Mouse (Mus musculus) kidney, postnatal 0 days (tissue): Measurements from ENCODE around the gene Pomgnt1. TPM values are rescaled to one million over a fixed set of nuclear protein-coding genes. Genes with fewer than 3 reads are reported as not detected.

ENCODE experiments used
- ATAC-seq: fragments of 200-750 bp; cut with Nextera tagmentation; replicated peaks from 2 replicates; pipeline ENCODE4 v1.8.0; 2017; ENCODE audit warnings: low read depth, moderate number of reproducible peaks, moderate TSS enrichment, moderate library complexity; ENCODE audit not compliant: low FRiP score
- DNase-seq: peaks from one replicate; pipeline ENCODE4 v3.0.0-alpha.2; 2016; ENCODE audit warnings: low spot score
- H3K27ac ChIP-seq: fragments of 300-500 bp; sonication (generic); 2 replicates; pipeline ENCODE4 v1.5.1; 2014; ENCODE audit warnings: mild to moderate bottlenecking
- H3K27me3 ChIP-seq: fragments of 300-500 bp; sonication (generic); 2 replicates; pipeline ENCODE4 v1.6.1; 2014; ENCODE audit warnings: low read length, mixed read lengths; ENCODE audit not compliant: insufficient read depth
- H3K36me3 ChIP-seq: fragments of 300-500 bp; sonication (generic); 2 replicates; pipeline ENCODE4 v1.6.1; 2014; ENCODE audit warnings: low read length, mixed read lengths; ENCODE audit not compliant: insufficient read depth
- H3K4me1 ChIP-seq: fragments of 300-500 bp; sonication (generic); replicated peaks from 2 replicates; pipeline ENCODE4 v1.6.1; 2014; ENCODE audit warnings: antibody characterized with exemption, low read length, mixed read lengths; ENCODE audit not compliant: insufficient read depth
- H3K4me2 ChIP-seq: fragments of 300-500 bp; sonication (generic); 2 replicates; pipeline ENCODE4 v1.6.1; 2014; ENCODE audit warnings: mild to moderate bottlenecking, low read length, moderate library complexity, mixed read lengths
- H3K4me3 ChIP-seq: fragments of 300-500 bp; sonication (generic); replicated peaks from 2 replicates; pipeline ENCODE4 v1.5.1; 2014; ENCODE audit warnings: low read depth, low read length
- H3K9ac ChIP-seq: fragments of 300-500 bp; sonication (generic); 2 replicates; pipeline ENCODE4 v1.6.1; 2014; ENCODE audit warnings: low read depth, low read length
- H3K9me3 ChIP-seq: fragments of 300-500 bp; sonication (generic); replicated peaks from 2 replicates; pipeline ENCODE4 v1.6.1; 2016; ENCODE audit warnings: low read length, inconsistent platforms, mixed read lengths
- CTCF ChIP-seq: IDR thresholded peaks from 2 replicates; pipeline ENCODE4 v1.5.1; 2016; ENCODE audit warnings: antibody characterized with exemption, low read depth, mild to moderate bottlenecking, moderate library complexity
- WGBS: fragments of 180-500 bp; shearing (Covaris S2); extraction: QIAGEN DNeasy Blood & Tissue Kit; methylation state at CpG from one replicate; pipeline ENCODE4 v1.1.7; 2014; 5-methylcytosine and 5-hydroxymethylcytosine counted together
- polyA plus RNA-seq: library from polyadenylated mRNA; unstranded; fragments of >200 nt; fragmentation: Nextera tagmentation; extraction: Ambion mirVana; gene quantifications from 2 replicates; pipeline ENCODE4 v1.2.1, GENCODE M21; 2015

Pomgnt1 gene
- polyA plus RNA-seq, 1 experiment from 2014 or later, result 52.2 TPM

DNA sequence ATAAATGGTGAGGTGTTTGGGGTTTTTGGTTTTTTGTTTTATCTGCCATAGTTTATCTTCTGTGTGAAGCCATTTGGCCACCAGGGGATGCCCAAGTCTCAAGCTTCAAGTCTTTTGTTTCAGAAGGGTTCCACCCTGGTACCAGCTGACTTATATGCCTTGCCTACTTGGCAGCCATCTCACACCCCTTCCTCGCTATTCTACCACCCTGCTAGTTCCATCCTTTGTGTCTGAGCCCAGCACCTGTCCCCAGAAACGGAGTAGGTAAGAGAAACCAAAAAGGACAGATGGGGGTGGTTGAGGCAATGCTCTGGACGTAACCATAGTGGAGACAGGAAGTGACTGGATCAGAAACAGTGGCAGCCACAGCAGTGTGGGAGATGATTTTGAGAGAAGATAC is 36.3 kb downstream of the Pomgnt1 start:
- no peak overlapping the region for H3K9ac ChIP-seq
- H3K4me3 ChIP-seq, result no peak overlapping the region
- H3K36me3 ChIP-seq, result peaks cover 46% of the 10 kb centered on the region
- peaks cover 6% of the 10 kb centered on the region; the same call in 1 of the 2 replicates for H3K4me1 ChIP-seq
- H3K27ac ChIP-seq, result 0 out of 2 replicates have a peak overlapping the region, but pooled peaks have one; percentile 6
- H3K4me2 ChIP-seq, result no peak overlapping the region
- peak; percentile 71 for DNase-seq
- peak; percentile 73 for TF ChIP-seq CTCF
- no peak for ATAC-seq
- WGBS, result 72% methylated on average over 3 of the region's 3 CpGs
- H3K9me3 ChIP-seq, result no peaks in the 10 kb centered on the region
- H3K27me3 ChIP-seq, result no peaks in the 10 kb centered on the region

DNA sequence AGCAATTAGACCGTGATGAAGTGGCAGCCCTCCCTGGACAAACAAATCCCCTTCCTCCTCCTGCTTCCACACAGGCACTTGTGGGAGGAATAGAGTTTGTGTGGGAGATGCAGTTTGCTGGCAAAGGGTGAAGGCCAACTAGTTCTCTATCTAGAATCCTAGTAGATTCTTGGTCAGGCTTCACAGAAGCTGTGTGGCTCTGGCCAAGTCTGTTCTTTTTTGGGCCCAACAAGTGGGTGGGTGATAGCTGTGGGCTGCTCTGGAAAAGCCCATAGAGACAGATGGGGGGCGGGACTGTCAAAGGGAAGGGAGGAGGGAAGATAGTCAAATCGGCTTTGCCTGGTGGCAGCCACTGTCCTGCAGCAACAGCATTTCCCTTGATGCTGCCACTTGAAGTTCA is 37.1 kb downstream of the Pomgnt1 start:
- H3K9ac ChIP-seq, result no peak overlapping the region
- H3K27me3 ChIP-seq, result no peaks in the 10 kb centered on the region
- no peak overlapping the region for H3K4me2 ChIP-seq
- H3K27ac ChIP-seq, result peak overlapping the region; percentile 19; the same call in 1 of the 2 replicates
- ATAC-seq (no peak), DNase-seq (peak; percentile 59)
- H3K4me1 ChIP-seq, result peaks cover 9% of the 10 kb centered on the region; the same call in 1 of the 2 replicates
- WGBS, result 45% methylated on average over 3 of the region's 3 CpGs
- no peak for TF ChIP-seq CTCF
- H3K4me3 ChIP-seq, result no peak overlapping the region
- peaks cover 37% of the 10 kb centered on the region for H3K36me3 ChIP-seq
- H3K9me3 ChIP-seq, result no peaks in the 10 kb centered on the region

DNA sequence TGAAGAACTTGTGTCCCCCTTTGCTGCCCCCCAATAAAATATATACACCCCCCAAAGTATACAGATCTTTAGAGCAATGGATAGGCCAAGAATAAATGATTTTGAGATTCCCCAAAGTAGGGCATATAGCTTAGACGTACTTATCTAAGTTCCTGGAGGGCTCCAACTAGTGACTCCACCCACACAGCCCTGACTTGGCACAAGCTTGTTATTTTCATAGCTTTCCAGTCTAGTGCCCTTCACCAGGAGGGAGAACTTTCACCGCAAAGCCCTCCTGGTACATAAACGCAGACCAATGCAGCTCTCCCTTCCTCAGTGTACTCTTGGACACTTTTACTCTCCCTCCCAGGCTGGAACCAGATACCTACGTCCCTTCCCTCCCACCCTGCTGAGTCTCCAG is 38.5 kb downstream of the Pomgnt1 start:
- H3K9me3 ChIP-seq, result no peaks in the 10 kb centered on the region
- peaks cover 24% of the 10 kb centered on the region for H3K36me3 ChIP-seq
- WGBS, result 35% methylated on average over 4 of the region's 4 CpGs
- no peak overlapping the region for H3K9ac ChIP-seq
- H3K27ac ChIP-seq, result peak overlapping the region; percentile 36; the same call in 1 of the 2 replicates
- H3K27me3 ChIP-seq, result no peaks in the 10 kb centered on the region
- no peak overlapping the region for H3K4me2 ChIP-seq
- TF ChIP-seq CTCF, result no peak
- ATAC-seq (no peak), DNase-seq (peak; percentile 33)
- peaks cover 9% of the 10 kb centered on the region; the same call in 1 of the 2 replicates for H3K4me1 ChIP-seq
- no peak overlapping the region for H3K4me3 ChIP-seq

DNA sequence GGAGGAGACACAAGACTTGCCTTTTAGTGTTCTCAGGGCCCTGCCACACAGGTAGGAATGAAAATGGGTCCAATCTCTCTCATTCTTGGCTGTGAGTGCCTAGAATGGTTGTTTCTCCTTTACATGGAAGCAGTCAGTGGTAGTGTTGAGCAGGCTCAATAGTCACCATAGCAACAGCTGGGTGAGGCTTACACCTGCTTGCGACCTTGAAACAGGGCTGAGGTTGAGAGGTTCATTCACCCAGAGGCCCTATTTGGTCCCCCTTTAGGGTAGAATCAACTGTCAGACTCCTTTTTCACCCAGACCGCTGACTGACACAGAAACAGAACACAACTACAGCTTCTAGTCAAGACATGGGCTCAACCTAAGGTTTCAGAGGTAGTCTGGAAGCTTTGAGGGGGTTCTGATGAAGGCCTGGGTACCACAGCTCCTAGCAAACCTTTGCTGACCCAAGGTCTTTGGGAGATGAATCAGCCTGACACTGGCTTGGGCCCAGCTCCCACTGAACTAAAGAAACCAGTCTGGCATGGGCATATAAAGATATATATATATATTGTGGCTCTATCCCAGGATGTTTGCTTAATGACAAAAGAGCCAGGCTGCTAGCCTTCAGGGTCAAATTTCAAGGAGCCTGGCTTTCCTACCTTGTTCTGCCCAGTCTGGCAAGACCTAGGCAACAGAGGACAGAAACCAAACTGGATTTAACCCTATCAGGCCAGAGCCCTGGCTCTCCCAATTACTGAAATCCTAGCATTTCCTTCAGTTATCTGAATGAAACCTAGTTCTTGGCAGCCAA is 41.3 kb downstream of the Pomgnt1 start:
- H3K4me1 ChIP-seq, result peaks cover 9% of the 10 kb centered on the region; the same call in 1 of the 2 replicates
- H3K27me3 ChIP-seq, result no peaks in the 10 kb centered on the region
- H3K9me3 ChIP-seq, result no peaks in the 10 kb centered on the region
- TF ChIP-seq CTCF, result no peak
- 71% methylated on average over 2 of the region's 2 CpGs for WGBS
- no peak for ATAC-seq
- no peaks in the 10 kb centered on the region for H3K36me3 ChIP-seq
- DNase-seq, result no peak
- peak overlapping the region; percentile 51; the same call in 1 of the 2 replicates for H3K27ac ChIP-seq
- no peak overlapping the region for H3K4me2 ChIP-seq
- no peak overlapping the region for H3K4me3 ChIP-seq
- no peak overlapping the region for H3K9ac ChIP-seq

DNA sequence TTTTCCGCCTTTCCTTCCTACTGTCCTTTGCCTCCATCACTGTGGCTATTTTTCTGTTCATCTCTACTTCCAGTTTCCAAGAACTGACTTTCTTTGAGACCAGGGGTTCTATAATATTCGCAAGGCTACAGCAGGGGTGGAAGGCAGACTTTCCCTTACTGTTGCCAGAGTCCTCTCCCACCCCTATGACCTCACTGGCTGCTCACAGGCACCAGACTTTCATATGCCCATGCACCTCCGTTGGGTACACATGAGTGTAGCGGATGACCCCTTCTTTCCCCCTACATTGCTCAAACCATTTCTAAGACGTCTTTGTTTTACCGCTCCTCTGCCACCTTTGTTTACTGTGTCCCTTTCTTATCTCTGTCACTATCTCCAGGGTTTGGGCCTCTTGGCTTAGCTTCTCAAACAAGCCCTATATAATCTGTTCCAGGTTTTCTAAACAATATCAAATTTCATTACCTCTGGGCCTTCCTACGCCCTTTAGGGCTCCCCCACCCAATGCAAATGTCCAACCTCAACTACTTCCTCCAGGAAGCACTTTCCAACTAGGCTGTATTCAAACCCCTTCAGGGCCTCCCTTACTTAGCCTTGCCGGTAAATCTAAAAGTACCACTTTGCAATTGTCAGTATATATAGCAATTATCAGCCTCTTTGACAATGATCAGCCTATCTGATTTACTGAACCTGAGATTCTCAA is 42.2 kb downstream of the Pomgnt1 start:
- no peak for ATAC-seq

DNA sequence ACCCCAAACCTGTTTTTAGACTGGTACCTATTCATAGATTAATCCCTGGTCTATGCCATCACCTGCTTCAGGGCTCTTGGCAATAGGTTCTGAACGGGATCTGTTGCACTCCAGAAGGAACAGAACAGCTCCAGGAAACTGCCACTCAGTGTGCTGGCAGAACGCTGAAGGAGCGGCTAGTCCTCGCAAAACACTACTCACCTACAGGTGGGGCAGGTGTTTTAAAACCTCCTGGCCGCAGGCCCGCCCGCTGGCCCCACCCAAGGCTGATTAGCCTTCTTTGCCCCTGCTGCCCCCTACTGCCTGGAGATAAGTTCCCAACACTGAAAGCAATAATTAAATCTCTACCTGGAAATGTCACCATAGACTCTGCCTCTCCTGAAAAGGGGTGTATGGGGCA is 43.8 kb downstream of the Pomgnt1 start, which contains the start of gene Tspan1:
Tspan1 (minus strand) TSS at position 198 of the 400 bp plus-strand sequence.
- Histone ChIP-seq H3K9me3 (no peaks in the 10 kb centered on the region), H3K9ac (no peak within 1 kb of the TSS), H3K4me3 (no peak within 1 kb of the TSS), H3K36me3 (no peaks in the 10 kb centered on the region), H3K27ac (no peak within 1 kb of the TSS), H3K4me1 (peaks cover 9% of the 10 kb centered on the region; the same call in 1 of the 2 replicates), H3K27me3 (no peaks in the 10 kb centered on the region), H3K4me2 (no peak within 1 kb of the TSS)
- 25% methylated on average over 7 of the region's 7 CpGs for WGBS
- no peak for DNase-seq
- no peak for ATAC-seq
- peak; percentile 60 for TF ChIP-seq CTCF

More for the DNA sequence above, 42.2 kb downstream of the Pomgnt1 start:
- H3K27ac ChIP-seq, result peak overlapping the region; percentile 51; the same call in 1 of the 2 replicates
- H3K4me1 ChIP-seq, result peaks cover 9% of the 10 kb centered on the region; the same call in 1 of the 2 replicates
- no peaks in the 10 kb centered on the region for H3K9me3 ChIP-seq
- no peak for DNase-seq
- no peak overlapping the region for H3K4me2 ChIP-seq
- no peak overlapping the region for H3K9ac ChIP-seq
- no peak overlapping the region for H3K4me3 ChIP-seq
- no peak for TF ChIP-seq CTCF
- H3K27me3 ChIP-seq, result no peaks in the 10 kb centered on the region
- 49% methylated on average over 8 of the region's 8 CpGs for WGBS
- H3K36me3 ChIP-seq, result no peaks in the 10 kb centered on the region
